Mouse (Mus musculus): Measurements from ENCODE around the gene Igfbp4. TPM values are rescaled to one million over a fixed set of nuclear protein-coding genes. Genes with fewer than 3 reads are reported as not detected.

Gene Igfbp4
- total and polyA plus RNA-seq, 3 experiments, result 93.9 to 147 (median 144) TPM

DNA sequence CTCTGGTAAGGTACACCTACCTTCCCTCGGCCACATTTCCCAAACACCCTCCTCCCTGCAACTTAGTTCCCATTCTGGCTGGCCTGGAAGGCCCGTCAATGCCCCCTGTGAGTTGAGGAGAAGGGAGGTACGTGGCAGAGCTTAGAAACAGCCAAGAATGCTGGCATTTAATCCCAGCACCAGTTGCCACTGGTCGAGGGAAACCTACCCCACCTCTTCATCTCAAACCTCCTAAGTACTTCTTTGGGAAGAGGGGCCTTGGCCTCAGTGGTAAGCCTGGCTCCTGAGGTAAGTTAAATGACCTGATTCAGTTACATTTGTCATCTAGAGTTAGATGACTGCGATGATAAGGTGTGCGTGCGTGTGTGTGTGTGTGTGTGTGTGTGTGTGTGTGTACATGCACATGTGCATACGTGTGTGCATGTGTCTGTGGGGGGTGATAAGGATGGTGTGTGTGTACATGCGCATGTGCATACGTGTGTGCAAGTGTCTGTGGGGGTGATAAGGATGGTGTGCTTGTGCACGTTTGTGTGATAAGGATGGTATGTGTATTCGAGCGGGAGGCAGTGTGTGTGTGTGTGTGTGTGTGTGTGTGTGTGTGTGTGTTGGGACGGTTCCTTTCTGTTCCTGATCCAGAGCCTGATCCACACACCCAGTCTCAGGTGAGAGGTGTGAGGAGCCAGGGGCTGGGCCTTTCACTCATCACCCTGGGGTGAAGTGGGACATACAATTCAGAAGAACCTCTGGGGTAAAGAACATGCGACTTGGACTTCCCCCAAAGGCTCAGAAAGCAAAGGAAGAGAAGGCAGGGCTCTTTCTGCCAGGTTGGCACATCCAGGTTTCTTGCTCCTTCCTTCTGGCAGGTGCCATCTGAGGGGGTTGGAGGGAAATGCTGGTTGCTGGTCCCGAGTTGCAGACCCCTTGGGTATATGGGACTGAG is 1.1 kb downstream of the Igfbp4 start:
- DNase-seq, result no peak

DNA sequence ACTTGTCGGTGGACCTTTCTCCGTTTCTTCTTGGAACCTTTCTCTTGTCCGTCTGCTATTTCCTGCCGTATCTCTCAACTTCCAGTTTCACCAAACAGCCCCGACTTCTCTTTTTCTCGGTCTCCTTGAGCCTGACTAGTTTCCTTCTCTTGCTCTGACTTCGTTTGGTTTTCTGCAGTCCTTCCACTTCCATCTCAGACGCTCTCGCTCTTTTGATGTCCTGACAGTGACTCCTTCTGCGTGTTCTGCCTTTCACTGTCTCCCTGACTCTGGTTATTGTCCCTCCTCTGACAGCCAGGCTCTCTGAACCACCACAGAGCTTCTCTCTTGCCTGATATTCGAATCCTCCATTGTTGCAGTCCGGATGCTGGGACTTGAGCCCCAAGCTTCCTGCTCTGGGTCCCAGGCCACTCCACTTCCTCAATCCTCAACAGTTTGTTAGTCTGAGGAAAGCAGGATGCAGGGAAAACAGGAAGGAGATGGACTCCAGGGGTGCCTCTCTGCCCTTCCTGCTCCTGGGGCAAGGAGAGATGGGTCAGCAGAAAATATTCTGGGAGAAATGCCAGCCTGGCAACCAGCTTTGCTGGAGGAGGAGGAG is 1.9 kb downstream of the Igfbp4 start:
- peak; percentile 61 for DNase-seq

DNA sequence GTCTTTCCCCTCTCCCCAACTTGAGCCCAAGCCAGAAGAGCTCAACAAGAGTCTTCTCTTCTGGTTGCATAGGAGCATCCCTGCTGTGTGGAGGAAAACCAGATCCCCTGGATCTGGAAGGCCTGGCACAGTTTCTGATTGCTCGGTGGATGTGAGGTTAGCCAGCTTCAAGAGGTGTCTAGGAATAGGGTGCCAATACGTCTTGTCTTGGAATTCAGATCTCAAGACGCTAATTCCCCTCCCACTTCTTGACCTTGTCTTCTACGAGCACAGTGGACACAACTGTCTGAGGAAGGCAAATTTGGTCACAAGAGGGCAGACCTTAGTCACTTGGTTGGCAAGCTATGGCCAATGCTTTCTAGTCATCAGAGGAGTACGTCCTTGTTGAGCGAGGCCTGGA is 2.6 kb downstream of the Igfbp4 start:
- DNase-seq, result peak; percentile 17

DNA sequence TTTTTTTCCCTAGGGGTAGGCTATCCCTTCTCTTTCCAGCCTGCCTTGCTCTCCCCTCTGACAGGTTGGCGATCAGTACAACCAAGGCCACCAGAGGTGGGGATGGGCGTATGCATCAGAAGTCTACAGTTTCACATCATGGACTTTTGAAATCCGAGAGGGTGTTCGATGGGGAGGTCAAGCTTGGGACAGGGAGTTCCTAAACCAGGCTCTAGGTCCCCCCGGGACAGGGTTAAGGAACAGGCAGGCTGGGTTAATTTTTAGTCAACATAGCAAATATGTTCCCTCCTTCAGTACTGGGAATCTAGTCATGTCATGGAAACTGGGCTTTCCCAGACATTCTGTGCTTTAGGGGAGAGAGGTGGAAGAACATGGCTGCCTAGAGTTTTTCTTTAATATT is 3.3 kb downstream of the Igfbp4 start:
- DNase-seq, result peak; percentile 34

DNA sequence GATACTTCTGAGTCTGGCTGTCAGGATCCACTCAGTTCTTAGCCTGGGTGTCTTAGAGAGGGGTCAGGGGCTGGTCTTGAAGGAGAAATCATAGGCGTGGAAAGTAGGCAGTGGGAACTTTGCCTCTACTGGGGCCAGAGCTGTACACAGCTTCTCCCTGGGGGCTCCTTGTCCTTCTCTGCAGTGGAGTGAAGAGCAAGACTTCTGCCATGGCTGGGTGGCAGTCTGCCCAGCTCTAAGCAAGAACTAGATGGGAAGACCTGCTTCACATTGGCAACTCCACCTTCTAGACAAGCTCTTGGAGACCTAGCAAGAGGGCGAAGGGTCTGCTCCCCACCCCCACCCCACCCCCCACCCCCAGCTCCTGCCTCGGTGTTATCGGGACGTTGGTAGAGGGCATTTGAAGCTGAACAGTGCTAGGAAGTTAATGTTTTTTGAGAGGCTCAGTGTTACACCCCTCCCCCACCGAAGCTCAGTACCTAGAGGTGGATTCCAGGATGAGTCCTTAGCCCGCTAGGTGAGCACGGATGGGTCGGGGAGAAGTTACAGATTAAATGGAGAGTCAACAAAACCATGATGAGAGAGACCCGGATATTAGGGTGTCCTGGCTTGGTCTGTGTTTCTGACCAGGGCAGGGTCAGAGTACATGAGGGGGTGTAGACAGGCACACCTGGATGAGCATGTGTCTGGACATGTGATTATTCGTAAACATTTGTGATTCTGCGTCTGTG is 4.3 kb downstream of the Igfbp4 start:
- DNase-seq, result peak; percentile 27

DNA sequence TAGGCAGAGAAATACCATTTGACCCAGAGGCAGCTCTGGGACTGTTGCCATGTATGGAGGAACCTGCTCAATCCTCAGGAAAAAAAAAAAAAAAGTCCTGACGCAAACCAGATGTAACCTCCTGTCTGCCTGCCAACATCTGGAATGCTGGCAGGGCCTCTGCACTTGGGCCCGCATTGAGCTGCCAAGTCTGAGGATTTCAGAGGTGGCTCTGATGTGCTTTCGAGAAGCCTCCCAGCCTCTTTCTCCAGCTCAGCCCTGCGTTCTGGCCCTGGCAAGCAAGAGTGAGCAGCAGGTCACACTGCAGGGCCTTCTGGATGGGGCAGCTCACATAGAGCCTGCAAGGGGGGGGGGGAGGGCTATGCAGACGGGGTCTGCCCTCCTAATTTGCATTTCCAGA is 6.1 kb downstream of the Igfbp4 start:
- DNase-seq, result peak; percentile 77

DNA sequence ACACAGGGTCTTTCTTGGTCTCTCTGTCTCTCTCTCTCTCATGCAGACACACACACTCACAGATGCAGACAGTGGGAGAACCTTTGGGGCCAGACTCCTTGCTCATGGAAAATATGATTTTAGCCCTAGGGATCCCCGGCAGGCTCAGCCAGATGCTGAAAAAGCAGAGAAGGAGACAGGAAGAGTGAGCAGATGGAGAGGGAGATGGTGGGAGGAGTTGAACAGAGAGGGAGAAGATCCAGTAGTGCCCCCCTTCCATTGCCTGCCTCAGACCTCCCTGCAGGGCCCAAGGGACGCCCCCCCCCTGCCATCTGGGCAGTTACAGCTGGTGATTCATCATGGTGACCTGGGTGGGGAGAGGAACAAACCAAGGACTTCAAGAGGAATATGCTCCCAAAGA is 6.6 kb downstream of the Igfbp4 start:
- peak; percentile 46 for DNase-seq

DNA sequence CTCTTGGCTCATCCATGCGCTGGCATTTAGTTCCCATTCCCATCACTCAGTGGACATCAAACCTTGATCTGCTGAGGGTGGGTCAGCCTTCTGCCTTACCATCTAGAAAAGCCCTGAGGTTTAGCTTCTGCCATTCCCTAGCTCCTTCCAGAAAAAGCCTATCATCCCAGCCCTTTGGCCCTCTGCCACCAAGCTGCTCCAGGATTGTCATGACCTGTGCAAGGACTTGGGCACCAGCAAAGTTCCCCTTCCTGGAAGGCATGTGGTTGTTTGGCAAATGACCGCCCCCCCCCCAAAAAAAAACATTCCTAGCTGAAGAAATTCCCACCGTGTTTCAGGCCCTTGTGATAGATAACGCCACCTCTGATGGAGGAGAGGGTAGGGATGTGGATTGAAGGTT is 14.1 kb downstream of the Igfbp4 start:
- DNase-seq, result no peak

DNA sequence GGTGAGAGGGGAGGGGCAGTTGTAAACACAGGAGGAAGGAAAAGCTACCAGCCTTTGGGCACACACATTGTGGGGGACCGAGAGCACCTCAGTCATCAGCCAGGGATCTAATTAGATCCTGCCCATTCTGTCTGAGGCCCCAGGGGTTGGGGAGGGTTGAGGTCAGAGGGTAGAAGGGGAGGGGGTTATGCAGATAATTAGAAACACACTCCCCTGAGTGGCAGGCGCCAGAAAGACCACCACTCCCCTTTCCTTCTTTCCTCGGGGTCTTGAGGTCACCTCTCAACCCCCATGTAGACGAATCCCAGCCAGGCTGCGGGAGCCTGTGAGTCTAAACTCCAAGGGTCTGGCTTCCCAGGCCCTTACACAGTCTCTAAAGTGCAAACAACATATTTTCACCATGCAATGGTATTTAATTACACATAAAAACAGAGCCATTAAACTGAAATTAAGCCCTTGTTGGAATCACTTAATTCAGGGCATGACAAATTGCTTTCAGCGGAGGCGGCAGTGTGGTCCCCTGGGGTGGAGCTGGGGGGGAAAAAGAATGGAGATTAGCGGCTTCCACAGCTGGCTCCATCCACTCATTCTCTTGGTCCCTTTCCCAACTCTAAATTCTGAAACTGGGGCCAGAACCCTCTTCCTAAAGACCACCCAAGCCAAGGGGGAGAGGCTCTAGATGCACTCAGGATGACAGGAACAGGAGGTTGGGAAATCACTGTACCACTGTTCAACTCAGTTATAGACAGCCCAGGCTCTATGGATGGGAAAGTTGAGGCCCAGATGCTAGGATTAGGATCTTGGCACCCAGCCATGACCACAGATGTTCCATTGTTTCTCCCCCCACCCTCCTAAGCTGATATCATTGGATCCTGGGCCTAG is 14.8 kb downstream of the Igfbp4 start:
- DNase-seq, result no peak

DNA sequence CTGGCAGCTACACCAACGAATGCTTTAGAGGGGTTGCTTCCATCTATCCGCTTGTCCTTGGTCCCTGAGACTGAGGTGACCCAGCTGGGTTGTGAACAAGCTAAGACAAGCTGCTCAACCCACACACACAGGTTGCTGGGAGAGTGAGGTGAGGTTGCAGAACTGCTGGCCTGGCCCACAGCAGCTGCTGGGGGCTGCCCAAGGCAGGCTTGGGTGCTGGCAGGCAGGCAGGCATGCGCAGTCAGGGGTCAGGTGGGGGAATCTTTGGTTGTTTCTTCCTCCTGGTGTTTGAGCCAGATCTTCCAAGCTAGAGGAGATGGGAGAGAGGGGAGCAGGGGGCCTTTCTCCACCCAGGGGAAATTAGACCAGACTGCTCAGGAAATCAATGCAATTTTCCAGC is 19.4 kb downstream of the Igfbp4 start:
- DNase-seq, result peak; percentile 24

DNA sequence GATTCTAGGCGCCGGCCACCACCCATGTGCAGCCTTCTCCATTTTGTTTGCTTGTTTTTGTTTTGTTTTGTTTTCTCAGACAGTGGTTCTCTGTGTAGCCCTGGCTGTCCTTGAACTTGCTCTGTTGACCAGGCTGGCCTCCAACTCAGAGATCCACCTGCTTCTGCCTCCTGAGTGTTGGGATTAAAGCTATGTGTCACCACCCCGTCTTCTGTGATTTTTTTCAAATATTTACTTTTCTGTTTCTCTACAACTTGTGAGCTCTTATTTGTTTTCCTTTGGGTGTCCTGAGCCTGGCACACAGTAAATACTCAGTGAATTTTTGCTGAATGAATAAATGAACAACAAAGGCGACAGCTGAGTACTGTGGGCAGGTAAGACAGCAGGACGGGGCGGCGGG is 21.6 kb downstream of the Igfbp4 start:
- DNase-seq, result no peak

DNA sequence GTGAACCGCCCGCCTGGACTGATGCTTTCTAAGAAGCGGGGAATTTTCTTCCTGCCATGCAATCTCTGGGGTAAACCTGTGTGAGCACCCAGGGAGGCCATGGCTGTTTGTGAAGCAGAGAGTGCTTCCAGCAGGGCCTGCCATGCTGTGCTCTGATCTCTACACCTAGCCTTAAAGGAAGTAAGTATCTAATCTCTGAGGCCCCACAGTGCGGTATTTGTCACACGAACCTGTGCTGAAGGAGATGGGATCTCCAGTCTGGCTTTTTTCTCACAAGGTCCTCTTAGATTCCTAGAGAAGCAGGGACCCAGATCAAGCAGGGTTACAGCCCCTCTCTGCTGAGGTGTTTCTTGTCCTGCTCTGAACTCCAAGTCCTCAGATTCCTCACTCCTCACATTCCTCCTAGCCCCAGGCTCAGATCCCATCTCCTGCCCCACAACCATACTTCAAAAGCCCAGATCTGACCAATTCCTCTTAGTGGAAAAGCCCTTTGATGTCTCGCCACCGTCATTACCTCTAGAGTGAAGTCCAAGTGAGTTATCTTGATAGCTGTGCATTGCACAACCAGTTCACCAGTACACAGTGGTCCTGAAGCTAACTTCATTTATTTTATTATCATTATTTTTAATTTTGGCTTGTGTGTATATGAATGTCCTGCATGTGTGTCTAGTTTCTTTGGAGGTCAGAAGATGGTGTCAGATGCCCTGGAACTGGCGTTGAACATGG is 22.5 kb downstream of the Igfbp4 start:
- DNase-seq, result no peak

DNA sequence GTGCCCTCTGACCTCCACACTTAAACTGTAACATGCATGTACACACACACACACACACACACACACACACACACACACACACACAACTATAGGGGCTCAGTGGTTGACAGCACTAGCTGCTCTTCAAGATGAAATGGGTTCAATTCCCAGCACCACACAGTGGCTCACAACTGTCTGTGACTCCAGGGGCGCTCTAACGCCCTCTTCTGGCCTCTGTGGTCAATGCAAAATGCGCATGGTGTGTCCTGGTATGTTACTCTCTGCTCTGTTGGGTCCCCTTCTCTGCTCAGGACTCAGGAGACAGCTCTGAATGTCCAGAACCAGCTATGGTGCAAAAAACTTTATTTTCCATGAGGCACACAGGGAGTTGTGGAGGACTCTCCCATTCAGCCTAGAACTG is 24.3 kb downstream of the Igfbp4 start:
- DNase-seq, result no peak

DNA sequence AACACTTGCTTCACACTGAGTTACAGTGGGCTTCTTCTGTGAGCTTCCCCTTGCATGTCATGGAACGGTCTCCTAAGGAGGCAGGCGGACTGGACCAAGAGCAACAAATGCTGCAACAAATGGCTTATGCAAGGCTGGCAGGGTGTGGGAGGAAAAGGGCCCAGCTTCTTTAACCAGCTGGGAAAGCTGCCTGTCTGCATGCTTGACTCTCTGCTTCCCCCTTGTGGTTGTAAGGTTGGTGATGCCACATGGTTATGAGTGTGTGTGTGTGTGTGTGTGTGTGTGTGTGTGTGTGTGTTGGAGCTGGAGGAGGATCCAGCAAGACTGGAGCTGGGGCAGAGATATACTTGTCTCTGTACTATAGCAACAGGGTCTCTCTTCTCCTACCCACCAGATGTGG is 24.9 kb downstream of the Igfbp4 start:
- DNase-seq, result peak; percentile 87

DNA sequence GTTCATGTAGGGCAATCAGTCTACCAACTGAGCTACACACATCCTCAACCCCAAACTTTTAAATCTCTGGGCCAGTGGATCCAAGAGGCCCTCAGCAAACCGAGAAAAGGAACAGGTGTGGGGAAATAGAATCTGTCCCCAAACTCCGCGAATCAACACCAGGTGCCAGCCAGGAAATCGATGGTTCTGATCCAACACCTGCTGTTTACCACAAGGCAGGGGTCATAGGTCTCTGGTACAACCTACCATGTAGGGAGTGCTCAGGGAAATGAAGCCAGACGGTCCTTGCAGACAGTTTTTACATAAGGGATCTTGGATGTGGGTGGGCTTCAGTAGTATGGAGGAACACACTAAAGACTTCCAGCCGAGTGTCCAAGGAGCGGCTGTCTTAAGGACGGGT is 26.5 kb downstream of the Igfbp4 start:
- no peak for DNase-seq

DNA sequence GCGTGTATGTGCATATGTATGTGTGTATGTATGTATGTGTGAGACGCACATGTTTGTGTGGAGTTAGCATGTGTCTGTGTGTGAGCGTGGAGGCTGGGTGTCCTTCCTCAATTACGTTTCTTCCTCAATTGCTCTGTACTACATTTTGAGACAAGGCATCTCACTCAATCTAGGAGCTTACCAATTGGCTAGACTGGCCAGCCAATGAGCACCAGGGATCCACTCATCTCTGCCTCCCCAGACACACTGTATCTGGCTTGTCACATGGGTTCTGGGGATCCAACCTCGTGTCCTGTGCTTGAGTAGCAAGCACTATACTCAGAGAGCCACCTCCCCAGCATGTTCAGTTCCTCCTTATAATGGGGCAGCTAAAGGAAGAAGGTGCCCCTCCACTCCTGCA is 27.4 kb downstream of the Igfbp4 start:
- no peak for DNase-seq

DNA sequence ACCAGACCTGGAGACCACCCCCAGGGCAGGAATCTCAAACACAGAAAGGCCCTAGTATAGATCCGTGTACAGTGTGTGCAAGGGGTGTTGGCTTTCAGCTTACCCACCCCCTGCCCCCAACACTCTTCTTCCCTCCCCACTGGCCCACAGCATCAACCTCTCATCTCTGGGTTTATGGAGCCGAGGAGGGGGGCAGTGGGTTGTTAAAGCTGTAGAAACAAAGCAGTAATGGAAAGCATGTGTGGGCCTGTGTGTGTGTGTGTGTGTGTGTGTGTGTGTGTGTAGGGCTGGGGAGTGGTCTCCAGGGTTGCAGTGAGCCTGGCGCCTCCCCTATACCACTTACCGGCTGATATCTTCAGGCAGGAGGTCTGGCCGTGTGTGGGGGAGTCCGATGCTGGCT is 30.8 kb downstream of the Igfbp4 start:
- DNase-seq, result no peak

DNA sequence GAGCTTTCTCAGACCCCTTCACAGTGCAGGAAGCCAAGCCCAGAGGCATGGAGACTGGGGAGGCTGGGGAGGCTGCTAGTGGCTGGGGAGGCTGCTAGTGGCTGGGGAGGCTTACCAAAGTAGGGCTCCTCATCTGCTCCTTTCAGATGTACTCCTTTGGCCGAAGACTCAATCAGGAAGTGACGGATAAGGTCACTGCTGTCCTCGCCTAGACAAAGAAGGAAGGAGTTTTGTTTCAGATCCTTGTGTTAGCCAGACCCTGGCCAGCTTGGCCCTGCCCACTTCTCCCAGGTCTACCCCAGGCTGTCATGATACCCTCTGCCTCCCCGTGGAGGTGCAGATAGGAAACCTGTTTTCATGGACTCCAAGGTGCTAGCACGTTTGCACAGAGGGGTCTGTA is 32.7 kb downstream of the Igfbp4 start:
- no peak for DNase-seq

DNA sequence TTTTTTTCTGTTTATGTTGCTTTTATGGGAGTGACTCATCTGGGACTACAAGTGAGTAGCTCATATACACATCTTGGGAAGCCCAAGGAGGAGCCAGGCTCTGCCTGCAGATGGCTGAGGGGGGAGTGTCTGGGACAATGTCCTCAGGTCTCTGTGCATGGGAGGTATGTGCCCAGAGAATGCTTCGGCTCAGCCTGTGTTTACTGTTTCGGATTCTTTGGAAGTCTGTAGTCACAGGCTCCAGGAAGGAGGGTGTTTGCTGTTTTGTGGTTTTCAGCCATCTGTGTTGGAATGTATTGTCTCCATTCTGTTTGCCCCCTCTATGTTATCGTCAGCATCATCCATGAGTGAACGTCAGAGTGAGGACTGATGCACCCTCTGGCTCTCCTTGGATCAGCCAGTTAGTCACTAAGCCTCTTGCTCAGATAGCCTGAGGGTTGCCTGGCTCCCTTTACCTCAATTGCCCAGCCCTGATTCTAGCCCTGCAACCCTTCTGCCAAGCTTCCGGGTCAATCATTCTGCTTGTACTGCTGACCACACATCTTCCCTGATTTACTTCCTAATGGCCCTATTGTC is 35.8 kb downstream of the Igfbp4 start:
- no peak for DNase-seq

DNA sequence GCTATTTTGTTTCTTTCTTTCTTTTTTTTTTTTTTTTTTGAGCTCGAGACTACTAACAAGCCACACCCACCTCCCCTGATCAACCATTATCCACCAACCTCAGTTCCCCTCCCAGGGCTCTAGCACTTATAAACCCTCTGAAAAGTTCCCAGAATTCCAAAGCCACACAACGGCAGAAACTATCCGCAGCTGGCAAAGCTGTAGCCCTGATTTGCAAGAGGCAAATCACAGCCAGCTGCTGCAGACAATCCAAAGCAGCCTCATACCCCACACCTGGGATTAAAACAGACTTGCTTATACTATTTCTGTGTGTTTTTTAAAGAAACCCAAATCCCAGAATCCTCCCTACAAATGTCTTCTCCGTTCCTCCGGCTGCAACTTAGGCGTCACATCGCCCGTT is 36.8 kb downstream of the Igfbp4 start:
- no peak for DNase-seq
